Mouse (Mus musculus) CH12.LX (cell line): Measurements from ENCODE around the gene Ell. TPM values are rescaled to one million over a fixed set of nuclear protein-coding genes. Genes with fewer than 3 reads are reported as not detected.

ENCODE experiments used
- DNase-seq: peaks from one replicate; pipeline ENCODE4 v3.0.0-alpha.2; 2013; ENCODE audit errors: extremely low read depth
- H3K27ac ChIP-seq: 2 replicates; pipeline ENCODE4 v1.5.1; 2012; ENCODE audit warnings: low read depth, mild to moderate bottlenecking, control low read depth, moderate library complexity; ENCODE audit not compliant: insufficient read depth
- H3K27me3 ChIP-seq: replicated peaks from 2 replicates; pipeline ENCODE3; 2012; ENCODE audit warnings: inconsistent platforms
- H3K36me3 ChIP-seq, 2 experiments: replicated peaks in 1 of 2; 2 replicates each; pipeline versions ENCODE3 to v1.6.1; 2012; ENCODE audit warnings: inconsistent platforms in 1 of 2, low read length in 1 of 2, mild to moderate bottlenecking in 1 of 2, mixed read lengths in 1 of 2, moderate library complexity in 1 of 2; ENCODE audit not compliant: control insufficient read depth in 1 of 2, insufficient read depth in 1 of 2
- H3K4me1 ChIP-seq, 2 experiments: 2 replicates each; pipeline ENCODE4 v1.6.1; 2012; ENCODE audit warnings: inconsistent platforms in 1 of 2, moderate library complexity in 1 of 2; ENCODE audit not compliant: insufficient read depth in 2 of 2, control insufficient read depth in 1 of 2
- H3K4me2 ChIP-seq: 2 replicates; pipeline ENCODE4 v1.6.1; 2012; ENCODE audit warnings: low read depth, mild to moderate bottlenecking, control low read depth; ENCODE audit not compliant: poor library complexity, insufficient read depth, severe bottlenecking
- H3K4me3 ChIP-seq, 3 experiments: fragments of 150-350 bp in 1 of 3; sonication (generic) in 1 of 3; replicated peaks in 1 of 3; 2 replicates each; pipeline versions ENCODE3 to v1.5.1; 2011 to 2012; ENCODE audit warnings: low read depth in 2 of 3, low read length in 2 of 3, mild to moderate bottlenecking in 2 of 3, moderate library complexity in 2 of 3, control low read depth in 1 of 3, improper control_type of control experiment in 1 of 3, inconsistent platforms in 1 of 3, mixed read lengths in 1 of 3; ENCODE audit not compliant: poor library complexity in 1 of 3
- H3K79me2 ChIP-seq: replicated peaks from 2 replicates; pipeline ENCODE4 v1.6.1; 2012; ENCODE audit warnings: mild to moderate bottlenecking, moderate library complexity; ENCODE audit not compliant: control insufficient read depth, poor library complexity, insufficient read depth, severe bottlenecking; ENCODE audit errors: extremely low read depth
- H3K9ac ChIP-seq: 2 replicates; pipeline ENCODE4 v1.6.1; 2012; ENCODE audit warnings: low read depth, mild to moderate bottlenecking, control low read depth, moderate library complexity; ENCODE audit not compliant: insufficient read depth
- H3K9me3 ChIP-seq: replicated peaks from 2 replicates; pipeline ENCODE3; 2012; ENCODE audit warnings: low read length, inconsistent platforms, mixed read lengths
- BHLHE40 ChIP-seq: IDR thresholded peaks from 2 replicates; pipeline ENCODE4 v1.6.1; 2011; ENCODE audit warnings: mild to moderate bottlenecking, low read depth, low read length, improper control_type of control experiment
- CTCF ChIP-seq, 2 experiments: IDR thresholded peaks in 1 of 2; conservative IDR thresholded peaks in 1 of 2; 2 replicates each; pipeline ENCODE4 v1.5.1; 2011 to 2012; ENCODE audit warnings: low read depth in 2 of 2, low read length in 2 of 2, improper control_type of control experiment in 1 of 2, inconsistent platforms in 1 of 2, mild to moderate bottlenecking in 1 of 2, moderate library complexity in 1 of 2
- E2F4 ChIP-seq: IDR thresholded peaks from 2 replicates; pipeline ENCODE4 v1.6.1; 2011; ENCODE audit warnings: low read depth, low read length, improper control_type of control experiment; ENCODE audit not compliant: insufficient replicate concordance
- ETS1 ChIP-seq: conservative IDR thresholded peaks from 2 replicates; pipeline ENCODE4 v1.6.1; 2012; ENCODE audit warnings: low read depth, mild to moderate bottlenecking, inconsistent platforms, low read length, improper control_type of control experiment, moderate library complexity
- IRF4 ChIP-seq: IDR thresholded peaks from 2 replicates; pipeline ENCODE4 v1.6.1; 2014; ENCODE audit warnings: low read depth, mild to moderate bottlenecking, inconsistent platforms, low read length, improper control_type of control experiment
- JUND ChIP-seq: conservative IDR thresholded peaks from 2 replicates; pipeline ENCODE4 v1.6.1; 2011; ENCODE audit warnings: low read depth, low read length, improper control_type of control experiment
- MAX ChIP-seq: IDR thresholded peaks from 2 replicates; pipeline ENCODE4 v1.6.1; 2011; ENCODE audit warnings: low read length, improper control_type of control experiment
- MAZ ChIP-seq: IDR thresholded peaks from 2 replicates; pipeline ENCODE4 v1.6.1; 2012; ENCODE audit warnings: low read depth, mild to moderate bottlenecking, inconsistent platforms, low read length, improper control_type of control experiment, moderate library complexity
- MYC ChIP-seq: IDR thresholded peaks from 2 replicates; pipeline ENCODE4 v1.6.1; 2011; ENCODE audit warnings: low read depth, mild to moderate bottlenecking, improper control_type of control experiment, low read length
- NRF1 ChIP-seq: IDR thresholded peaks from 2 replicates; pipeline ENCODE4 v1.6.1; 2014; ENCODE audit warnings: low read depth, mild to moderate bottlenecking, inconsistent platforms, low read length, improper control_type of control experiment, moderate library complexity
- PAX5 ChIP-seq: IDR thresholded peaks from 2 replicates; pipeline ENCODE4 v1.6.1; 2012; ENCODE audit warnings: low read length, inconsistent platforms, mixed read lengths
- POLR2A ChIP-seq: IDR thresholded peaks from 2 replicates; pipeline ENCODE4 v1.6.1; 2011; ENCODE audit warnings: low read depth, mild to moderate bottlenecking, improper control_type of control experiment, low read length
- POLR2AphosphoS2 ChIP-seq: IDR thresholded peaks from 2 replicates; pipeline ENCODE4 v1.6.1; 2011; ENCODE audit warnings: low read depth, low read length, improper control_type of control experiment
- SIN3A ChIP-seq: IDR thresholded peaks from 2 replicates; pipeline ENCODE4 v1.6.1; 2012; ENCODE audit warnings: low read length, improper control_type of control experiment, inconsistent platforms
- SMC3 ChIP-seq: IDR thresholded peaks from 2 replicates; pipeline ENCODE4 v1.6.1; 2011; ENCODE audit warnings: low read depth, low read length, improper control_type of control experiment
- TBP ChIP-seq: conservative IDR thresholded peaks from 2 replicates; pipeline ENCODE4 v1.6.1; 2011; ENCODE audit warnings: low read depth, low read length, improper control_type of control experiment
- USF1 ChIP-seq: IDR thresholded peaks from 2 replicates; pipeline ENCODE4 v1.6.1; 2014; ENCODE audit warnings: low read depth, mild to moderate bottlenecking, inconsistent platforms, low read length, improper control_type of control experiment
- USF2 ChIP-seq: conservative IDR thresholded peaks from 2 replicates; pipeline ENCODE4 v1.6.1; 2011; ENCODE audit warnings: low read depth, low read length, improper control_type of control experiment
- ZMIZ1 ChIP-seq: IDR thresholded peaks from 2 replicates; pipeline ENCODE4 v1.6.1; 2012; ENCODE audit warnings: low read depth, mild to moderate bottlenecking, inconsistent platforms, low read length, improper control_type of control experiment
- dilution Hi-C: fragments of 300-500 bp; cut with MboI; formaldehyde crosslinking; loops from 2 replicates; pipeline ENCODE4 v1.14.3; 2020; ENCODE audit warnings: low sequenced_read_pairs; ENCODE audit not compliant: extremely low pct_unique_long_range_greater_than_20kb, extremely low pct_ligation_motif_present
- in situ Hi-C: fragments of 300-500 bp; cut with MboI; formaldehyde crosslinking; loops from 3 replicates; pipeline ENCODE4 v1.14.3; 2019; ENCODE audit warnings: low sequenced_read_pairs, low pct_ligation_motif_present, low pct_unique_long_range_greater_than_20kb, mixed read lengths
- polyA plus RNA-seq: library from polyadenylated mRNA; unstranded; fragments of >175 nt; gene quantifications from 2 replicates; pipeline ENCODE4 v1.2.1, GENCODE M21; 2012; ENCODE audit warnings: low read depth; ENCODE audit not compliant: insufficient read length
- total RNA-seq, 2 experiments: library from RNA; depleted of rRNA; stranded (reverse); fragments of 300-350 nt in 1 of 2; fragments of >200 nt in 1 of 2; gene quantifications; 2 replicates each; pipeline ENCODE4 v1.2.3; 2012 to 2014

Gene Ell
- total and polyA plus RNA-seq, 3 experiments, result 6.5 to 17.9 (median 9.8) TPM

- dilution Hi-C loops, result no loop called here
- no peak overlapping the region for H3K27ac ChIP-seq
- H3K79me2 ChIP-seq, result no peaks in the 10 kb centered on the region
- peak; percentile 45 for DNase-seq
- no peaks in the 10 kb centered on the region for H3K9me3 ChIP-seq
- in situ Hi-C loops, result no loop called here
- peaks cover 29 to 72% of the 10 kb centered on the region in 2 experiments for H3K4me1 ChIP-seq
- TF ChIP-seq POLR2A, result no peak
- no peak for TF ChIP-seq USF2
- no peak for TF ChIP-seq MAX
- TF ChIP-seq POLR2AphosphoS2, result no peak
- no peak for TF ChIP-seq JUND
- TF ChIP-seq CTCF (conservative IDR thresholded peaks at IDR 0.05 in 1 of 2, IDR thresholded peaks at IDR 0.05 in 1 of 2; ENCODE audit: low read depth in 2 of 2, low read length in 2 of 2), result no peak
- TF ChIP-seq MAZ, result no peak
- TF ChIP-seq ZMIZ1, result no peak
- no peak for TF ChIP-seq MYC
- no peak for TF ChIP-seq PAX5
- TF ChIP-seq TBP, result no peak
- TF ChIP-seq USF1, result no peak
- TF ChIP-seq NRF1, result no peak
- TF ChIP-seq IRF4, result no peak
- no peak for TF ChIP-seq SMC3
- no peak for TF ChIP-seq ETS1
- no peak overlapping the region for H3K4me3 ChIP-seq
- H3K9ac ChIP-seq, result no peak overlapping the region
- H3K27me3 ChIP-seq, result no peaks in the 10 kb centered on the region
- H3K36me3 ChIP-seq, result peaks cover 0 to 6% of the 10 kb centered on the region in 2 experiments
- no peak overlapping the region for H3K4me2 ChIP-seq
These were observed 77.4 kb downstream of the Ell start for GRCm38 (mm10) chr8:70616645-70617044.

- Histone ChIP-seq H3K36me3 (peaks cover 0 to 6% of the 10 kb centered on the region in 2 experiments), H3K9me3 (no peaks in the 10 kb centered on the region), H3K9ac (peak overlapping the region; percentile 18; the same call in 1 of the 2 replicates), H3K79me2 (no peaks in the 10 kb centered on the region), H3K4me3 (peak overlapping the region in 2 of 3 experiments; percentile 34 to 35), H3K4me1 (peaks cover 29 to 67% of the 10 kb centered on the region in 2 experiments), H3K4me2 (peak overlapping the region; percentile 33), H3K27ac (peak overlapping the region; percentile 82), H3K27me3 (no peaks in the 10 kb centered on the region)
- TF ChIP-seq SIN3A, result 0 out of 2 replicates have a peak, but pooled peaks have one; percentile 5
- no peak for TF ChIP-seq BHLHE40
- no peak for TF ChIP-seq E2F4
- no peak for DNase-seq
- dilution Hi-C loops, result no loop called here
- in situ Hi-C loops, result no loop called here
These were observed 78.7 kb downstream of the Ell start for GRCm38 (mm10) chr8:70617985-70618384.
